Mouse (Mus musculus) limb, embryonic 15.5 days (tissue): Measurements from ENCODE around the gene Adgrl3. TPM values are rescaled to one million over a fixed set of nuclear protein-coding genes. Genes with fewer than 3 reads are reported as not detected.

Experiments
- ATAC-seq: fragments of 200-750 bp; cut with Nextera tagmentation; 2 replicates; pipeline ENCODE4 v1.8.0; 2017; ENCODE audit warnings: low read depth, moderate TSS enrichment; ENCODE audit not compliant: insufficient number of reproducible peaks, low FRiP score, low TSS enrichment
- H3K27ac ChIP-seq: fragments of 300-500 bp; sonication (generic); 2 replicates; pipeline ENCODE4 v1.5.1; 2015; ENCODE audit warnings: moderate library complexity, mild to moderate bottlenecking, inconsistent platforms
- H3K27me3 ChIP-seq: fragments of 300-500 bp; sonication (generic); 2 replicates; pipeline ENCODE4 v1.6.1; 2015; ENCODE audit warnings: inconsistent platforms
- H3K36me3 ChIP-seq: fragments of 300-500 bp; sonication (generic); 2 replicates; pipeline ENCODE4 v1.6.1; 2015; ENCODE audit warnings: inconsistent platforms
- H3K4me1 ChIP-seq: fragments of 300-500 bp; sonication (generic); 2 replicates; pipeline ENCODE4 v1.6.1; 2015; ENCODE audit warnings: inconsistent platforms
- H3K4me2 ChIP-seq: fragments of 300-500 bp; sonication (generic); 2 replicates; pipeline ENCODE4 v1.6.1; 2015; ENCODE audit warnings: mild to moderate bottlenecking, inconsistent platforms
- H3K4me3 ChIP-seq: fragments of 300-500 bp; sonication (generic); 2 replicates; pipeline ENCODE4 v1.5.1; 2015; ENCODE audit warnings: mild to moderate bottlenecking, inconsistent platforms
- H3K9ac ChIP-seq: fragments of 300-500 bp; sonication (generic); 2 replicates; pipeline ENCODE4 v1.6.1; 2015; ENCODE audit warnings: inconsistent platforms
- H3K9me3 ChIP-seq: fragments of 300-500 bp; sonication (generic); 2 replicates; pipeline ENCODE4 v1.6.1; 2016; ENCODE audit warnings: inconsistent platforms
- WGBS: fragments of 180-500 bp; shearing (Covaris S2); methylation state at CpG from one replicate; pipeline ENCODE4 v1.1.7; 2015; 5-methylcytosine and 5-hydroxymethylcytosine counted together
- polyA plus RNA-seq: library from polyadenylated mRNA; unstranded; fragments of >200 nt; fragmentation: Nextera tagmentation; extraction: Ambion mirVana; gene quantifications from 2 replicates; pipeline ENCODE4 v1.2.1, GENCODE M21; 2015

The Adgrl3 gene
- polyA plus RNA-seq, 1 experiment from 2014 or later: 32.4 TPM

DNA sequence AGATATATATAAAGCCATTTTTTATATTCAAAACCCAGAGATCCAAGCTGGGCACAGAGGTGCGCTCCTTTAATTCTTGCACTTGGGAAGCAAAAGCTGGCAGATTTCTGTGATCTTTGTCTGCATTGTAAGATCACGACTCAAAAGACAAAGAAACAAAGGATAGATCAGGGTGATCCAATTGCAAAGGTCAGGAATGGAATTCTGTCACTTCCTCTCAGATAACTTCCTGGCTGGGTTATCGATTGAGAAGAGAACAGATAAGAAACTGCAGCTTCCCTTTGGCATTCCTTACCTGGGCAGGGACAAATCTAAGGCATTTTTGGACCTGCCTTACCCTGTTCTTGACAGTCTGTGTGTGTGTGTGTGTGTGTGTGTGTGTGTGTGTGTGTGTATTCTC lies 571.5 kb downstream of the Adgrl3 start:
- WGBS: 52% methylated on average over 3 of the region's 3 CpGs
- Histone ChIP-seq H3K4me1 (0 out of 2 replicates have a peak, but pooled peaks cover 4% of the 10 kb centered on the region), H3K36me3 (no peaks in the 10 kb centered on the region), H3K27me3 (no peaks in the 10 kb centered on the region), H3K4me3 (no peak overlapping the region), H3K9ac (no peak overlapping the region), H3K4me2 (no peak overlapping the region), H3K9me3 (no peaks in the 10 kb centered on the region), H3K27ac (no peak overlapping the region)
- ATAC-seq: no peak

DNA sequence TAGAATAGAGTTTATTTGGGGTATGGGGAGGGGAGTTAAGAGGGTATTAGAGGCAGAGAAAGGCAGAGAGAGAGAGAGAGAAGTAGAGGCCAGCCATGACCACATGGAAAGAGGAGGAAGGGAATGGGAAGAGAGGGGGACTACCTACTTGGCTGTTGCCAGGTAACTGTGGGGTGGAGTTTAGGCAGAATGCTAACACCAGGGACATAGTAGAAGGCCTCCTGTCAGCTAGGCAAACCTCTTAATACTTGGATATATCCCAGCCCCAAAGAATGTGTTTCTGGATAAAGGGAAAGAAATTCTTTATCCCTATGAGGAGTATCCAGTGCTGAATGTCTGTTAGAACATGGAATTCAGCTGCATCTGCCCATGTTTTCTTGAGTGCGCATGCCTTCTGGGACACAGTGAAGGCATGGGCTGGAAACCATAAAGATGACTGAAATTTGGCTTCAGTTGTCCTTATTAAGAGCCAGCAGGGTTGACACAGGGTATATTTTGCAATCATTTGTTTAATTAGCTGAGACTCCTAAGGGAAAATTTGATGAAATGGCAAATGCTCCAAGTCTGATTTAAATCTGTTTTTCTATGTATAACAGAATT lies 573.6 kb downstream of the Adgrl3 start:
- Histone ChIP-seq H3K4me1 (0 out of 2 replicates have a peak, but pooled peaks cover 4% of the 10 kb centered on the region), H3K4me3 (no peak overlapping the region), H3K36me3 (no peaks in the 10 kb centered on the region), H3K9me3 (no peaks in the 10 kb centered on the region), H3K27me3 (no peaks in the 10 kb centered on the region), H3K27ac (no peak overlapping the region), H3K4me2 (no peak overlapping the region), H3K9ac (no peak overlapping the region)
- 86% methylated on average over 1 of the region's 1 CpGs for WGBS
- ATAC-seq: no peak

DNA sequence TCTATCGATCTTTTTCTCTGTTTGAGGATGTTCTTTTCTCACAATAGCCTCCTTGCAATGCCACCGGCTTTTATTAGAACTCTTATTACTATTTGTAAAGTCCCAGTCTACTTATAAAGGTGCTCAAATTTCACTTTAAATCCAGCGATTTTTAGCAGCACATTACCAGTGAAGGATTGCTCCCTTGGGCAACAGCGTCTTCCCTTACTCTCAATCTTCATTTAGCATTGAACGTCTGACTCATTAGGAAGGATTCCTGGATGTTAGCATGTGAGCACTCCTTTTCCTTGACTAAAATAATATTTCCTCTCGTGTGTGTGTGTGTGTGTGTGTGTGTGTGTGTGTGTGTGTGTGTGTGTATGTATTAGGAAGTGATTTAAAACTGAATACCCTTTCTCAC lies 578.1 kb downstream of the Adgrl3 start:
- H3K4me3 ChIP-seq: no peak overlapping the region
- H3K4me1 ChIP-seq: no peaks in the 10 kb centered on the region
- no peak for ATAC-seq
- no peaks in the 10 kb centered on the region for H3K27me3 ChIP-seq
- H3K9me3 ChIP-seq: no peaks in the 10 kb centered on the region
- no peak overlapping the region for H3K4me2 ChIP-seq
- no peak overlapping the region for H3K9ac ChIP-seq
- no peak overlapping the region for H3K27ac ChIP-seq
- H3K36me3 ChIP-seq: no peaks in the 10 kb centered on the region
- WGBS: 18% methylated on average over 6 of the region's 6 CpGs

DNA sequence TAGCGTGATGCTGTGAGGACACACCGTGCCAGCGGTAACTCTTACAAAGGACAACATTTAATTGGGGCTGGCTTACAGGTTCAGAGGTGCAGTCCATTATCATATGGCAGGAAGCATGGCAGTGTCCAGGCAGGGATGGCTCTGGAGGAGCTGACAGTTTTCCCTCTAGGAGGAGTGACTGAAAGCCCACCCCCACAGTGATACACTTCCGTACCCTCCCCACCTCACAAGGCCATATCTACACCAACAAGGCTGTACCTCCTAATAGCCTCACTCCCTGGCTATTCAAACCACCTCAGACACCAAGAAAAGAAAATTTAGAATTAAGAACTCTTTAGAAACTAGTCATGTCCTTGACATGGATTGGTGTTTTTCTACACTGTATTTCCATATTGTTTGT lies 583.0 kb downstream of the Adgrl3 start:
- Histone ChIP-seq H3K36me3 (no peaks in the 10 kb centered on the region), H3K9ac (no peak overlapping the region), H3K4me3 (no peak overlapping the region), H3K9me3 (no peaks in the 10 kb centered on the region), H3K27me3 (no peaks in the 10 kb centered on the region), H3K4me2 (no peak overlapping the region), H3K4me1 (no peaks in the 10 kb centered on the region), H3K27ac (no peak overlapping the region)
- 91% methylated on average over 4 of the region's 4 CpGs for WGBS
- ATAC-seq: no peak

DNA sequence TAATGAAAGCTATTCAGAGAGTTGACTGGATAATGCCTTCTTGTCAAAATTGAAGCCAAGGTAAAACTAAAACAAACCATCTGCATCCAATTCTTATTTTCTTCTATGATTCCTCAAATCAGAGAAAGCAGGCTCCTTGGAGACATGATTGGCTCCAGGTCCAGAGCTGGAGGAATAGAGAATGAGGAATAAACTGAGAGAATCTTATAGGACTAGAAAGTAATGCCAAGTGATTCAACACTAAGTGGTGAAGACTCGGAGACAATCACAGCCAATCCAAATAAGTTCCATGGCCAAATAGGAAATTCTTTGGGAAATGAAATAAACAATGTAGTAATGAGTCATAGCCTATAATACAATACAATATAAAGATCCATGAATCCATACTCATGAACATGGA lies 585.7 kb downstream of the Adgrl3 start:
- Histone ChIP-seq H3K4me2 (no peak overlapping the region), H3K9ac (no peak overlapping the region), H3K36me3 (no peaks in the 10 kb centered on the region), H3K9me3 (no peaks in the 10 kb centered on the region), H3K4me3 (no peak overlapping the region), H3K27ac (no peak overlapping the region), H3K27me3 (no peaks in the 10 kb centered on the region), H3K4me1 (peaks cover 3% of the 10 kb centered on the region; the same call in 1 of the 2 replicates)
- no peak for ATAC-seq
- 61% methylated on average over 1 of the region's 1 CpGs for WGBS

DNA sequence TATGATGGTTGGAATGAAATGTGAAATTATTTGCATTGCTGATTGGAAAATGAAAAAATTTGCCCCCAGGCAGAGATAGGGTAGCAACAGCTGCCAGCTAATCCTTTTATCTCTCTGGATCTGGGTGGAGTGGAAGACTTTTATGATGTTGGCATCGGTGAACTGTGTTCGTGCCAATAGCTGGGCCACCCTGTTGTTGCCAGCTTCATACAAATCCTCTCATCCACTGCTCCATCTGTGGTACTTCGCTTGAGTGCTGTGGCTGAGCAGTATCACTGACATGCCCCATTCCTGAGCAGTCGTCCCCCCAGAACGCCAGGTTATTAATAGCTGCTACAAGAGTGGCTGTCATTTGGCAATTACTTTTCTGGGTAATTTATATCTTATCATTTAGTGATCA lies 590.3 kb downstream of the Adgrl3 start:
- no peak overlapping the region for H3K9ac ChIP-seq
- H3K27ac ChIP-seq: no peak overlapping the region
- peaks cover 8% of the 10 kb centered on the region; the same call in 1 of the 2 replicates for H3K4me1 ChIP-seq
- H3K4me2 ChIP-seq: no peak overlapping the region
- no peaks in the 10 kb centered on the region for H3K36me3 ChIP-seq
- H3K4me3 ChIP-seq: no peak overlapping the region
- H3K27me3 ChIP-seq: no peaks in the 10 kb centered on the region
- 59% methylated on average over 5 of the region's 5 CpGs for WGBS
- no peaks in the 10 kb centered on the region for H3K9me3 ChIP-seq
- no peak for ATAC-seq

DNA sequence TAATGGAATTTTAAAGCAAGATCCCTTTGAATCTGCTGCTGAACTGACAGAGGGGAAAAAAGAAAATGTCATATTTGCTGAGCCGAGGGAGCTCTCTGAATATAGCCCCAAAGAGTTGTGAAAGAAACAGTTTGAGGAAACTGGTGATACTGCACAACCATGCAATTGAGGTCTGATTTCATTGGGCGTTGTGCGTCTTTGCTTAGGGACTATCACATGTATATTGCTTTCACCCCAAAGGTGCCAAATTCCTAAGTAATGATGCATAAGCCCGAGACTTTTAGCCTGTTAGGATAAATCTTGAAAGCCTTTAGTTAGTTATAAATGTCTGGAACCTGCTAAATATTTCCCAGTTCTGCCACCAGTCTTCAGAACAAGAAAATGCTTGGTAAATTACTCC lies 594.7 kb downstream of the Adgrl3 start:
- H3K4me2 ChIP-seq: no peak overlapping the region
- WGBS: 24% methylated on average over 4 of the region's 4 CpGs
- H3K27ac ChIP-seq: peak overlapping the region; percentile 29; the same call in 1 of the 2 replicates

DNA sequence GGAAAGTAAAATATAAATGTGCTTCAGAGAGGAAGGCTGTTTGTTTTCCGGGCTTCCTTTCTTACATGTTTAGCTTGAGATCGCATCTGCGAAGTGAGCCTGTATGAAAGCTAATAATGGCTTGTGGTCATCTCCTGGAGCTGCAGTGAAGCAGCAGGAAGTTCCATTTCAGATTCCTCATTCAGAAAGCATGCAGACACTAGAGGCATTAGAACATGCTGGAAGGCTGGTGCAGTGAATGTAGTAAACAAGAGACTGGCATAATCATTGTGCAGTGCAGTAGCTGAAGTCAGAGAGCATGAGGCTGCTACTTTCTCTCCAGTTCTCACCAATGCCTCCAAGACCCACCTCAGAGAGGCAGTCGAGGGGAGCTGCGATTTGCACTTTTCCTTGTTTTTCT lies 601.2 kb downstream of the Adgrl3 start:
- Histone ChIP-seq H3K36me3 (no peaks in the 10 kb centered on the region), H3K4me2 (no peak overlapping the region), H3K27ac (no peak overlapping the region), H3K4me3 (no peak overlapping the region), H3K9me3 (no peaks in the 10 kb centered on the region), H3K4me1 (no peaks in the 10 kb centered on the region), H3K9ac (no peak overlapping the region), H3K27me3 (no peaks in the 10 kb centered on the region)
- ATAC-seq: no peak
- 80% methylated on average over 5 of the region's 5 CpGs for WGBS

More for the DNA sequence above, 594.7 kb downstream of the Adgrl3 start:
- Histone ChIP-seq H3K4me1 (peaks cover 8% of the 10 kb centered on the region; the same call in 1 of the 2 replicates), H3K36me3 (no peaks in the 10 kb centered on the region), H3K9ac (no peak overlapping the region), H3K9me3 (no peaks in the 10 kb centered on the region), H3K4me3 (no peak overlapping the region), H3K27me3 (no peaks in the 10 kb centered on the region)
- no peak for ATAC-seq

DNA sequence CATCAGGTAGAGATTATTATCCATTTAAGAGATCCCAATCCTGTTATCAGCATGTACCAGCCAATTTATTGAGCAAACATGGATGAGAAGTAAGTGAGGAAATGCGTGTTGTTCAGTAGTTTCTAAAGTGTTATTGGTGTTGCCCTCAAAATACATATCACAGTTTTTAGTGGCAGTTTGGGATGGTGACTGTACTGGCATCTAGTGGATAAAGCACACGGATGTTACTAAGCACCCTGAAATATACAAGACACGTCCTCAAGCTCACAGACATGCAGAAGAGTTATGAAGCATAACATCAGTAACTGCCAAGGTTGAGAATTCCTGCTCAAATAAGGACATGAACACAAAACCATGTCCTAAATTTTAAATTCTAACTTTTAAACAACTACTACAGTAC lies 601.8 kb downstream of the Adgrl3 start:
- Histone ChIP-seq H3K27me3 (no peaks in the 10 kb centered on the region), H3K9me3 (no peaks in the 10 kb centered on the region), H3K4me1 (no peaks in the 10 kb centered on the region), H3K4me2 (no peak overlapping the region), H3K27ac (no peak overlapping the region), H3K4me3 (no peak overlapping the region), H3K36me3 (no peaks in the 10 kb centered on the region), H3K9ac (no peak overlapping the region)
- WGBS: 75% methylated on average over 3 of the region's 3 CpGs
- no peak for ATAC-seq

DNA sequence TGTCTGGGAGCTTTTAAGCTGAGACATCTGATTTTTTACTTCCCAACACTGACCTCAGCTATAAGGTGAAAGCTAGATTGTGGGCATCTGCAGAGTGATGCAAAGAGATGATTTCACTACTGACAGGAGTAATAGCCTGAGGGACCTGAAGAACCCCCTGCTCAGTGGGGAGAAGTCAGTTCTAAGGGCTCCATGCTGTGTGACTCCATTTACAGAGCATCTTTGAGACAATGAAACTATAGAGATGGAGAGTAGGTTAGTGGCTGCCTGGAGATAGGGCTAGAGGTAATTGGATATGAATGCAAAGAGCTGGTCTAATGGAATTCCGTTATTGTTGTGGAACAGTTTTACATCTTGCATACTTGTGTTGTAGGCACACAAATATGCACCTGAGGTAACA lies 603.9 kb downstream of the Adgrl3 start:
- no peaks in the 10 kb centered on the region for H3K9me3 ChIP-seq
- ATAC-seq: no peak
- 65% methylated on average over 1 of the region's 1 CpGs for WGBS
- H3K36me3 ChIP-seq: no peaks in the 10 kb centered on the region
- no peak overlapping the region for H3K4me3 ChIP-seq
- no peaks in the 10 kb centered on the region for H3K4me1 ChIP-seq
- no peak overlapping the region for H3K4me2 ChIP-seq
- no peak overlapping the region for H3K27ac ChIP-seq
- no peak overlapping the region for H3K9ac ChIP-seq
- H3K27me3 ChIP-seq: no peaks in the 10 kb centered on the region

DNA sequence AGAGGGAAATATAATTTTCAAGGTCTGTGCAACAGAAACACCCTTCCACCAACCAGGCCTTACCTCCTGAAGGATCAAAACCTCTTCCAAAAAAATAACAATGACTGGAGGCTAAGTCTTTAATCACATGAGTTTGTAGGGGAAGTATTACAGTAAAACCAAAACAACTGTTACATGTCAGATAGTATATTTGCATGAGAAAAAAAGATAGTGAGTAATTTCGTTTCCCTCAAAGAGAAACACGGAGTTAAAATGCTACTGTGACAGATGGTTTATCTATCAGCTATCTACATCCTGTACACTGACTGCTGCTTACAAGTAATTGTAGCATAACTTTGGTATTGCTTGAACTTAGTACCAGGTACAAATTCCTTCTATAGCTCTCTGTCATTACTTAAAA lies 616.2 kb downstream of the Adgrl3 start:
- Histone ChIP-seq H3K9ac (no peak overlapping the region), H3K9me3 (no peaks in the 10 kb centered on the region), H3K27me3 (no peaks in the 10 kb centered on the region), H3K36me3 (no peaks in the 10 kb centered on the region), H3K4me1 (no peaks in the 10 kb centered on the region), H3K27ac (no peak overlapping the region), H3K4me2 (no peak overlapping the region), H3K4me3 (no peak overlapping the region)
- 69% methylated on average over 2 of the region's 2 CpGs for WGBS
- ATAC-seq: no peak

DNA sequence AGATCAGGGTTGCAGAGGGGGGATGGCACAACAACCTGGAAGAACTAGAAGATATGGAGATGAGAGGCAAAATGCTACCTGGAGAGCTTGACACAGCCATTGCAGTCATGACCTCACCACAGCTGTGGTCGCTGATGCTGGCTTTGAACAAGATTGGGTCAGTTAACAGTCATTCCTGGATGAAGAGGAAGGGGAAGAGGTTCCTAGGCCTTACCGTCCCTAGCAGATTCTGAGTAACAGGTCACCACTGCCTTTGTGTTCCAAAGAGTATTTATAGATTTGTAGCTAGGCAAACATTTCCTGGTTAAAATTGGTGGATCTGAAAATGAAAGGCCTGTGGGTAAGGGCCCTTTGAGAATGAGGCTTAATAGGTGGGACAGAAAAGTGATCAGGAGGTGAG lies 618.5 kb downstream of the Adgrl3 start:
- no peak overlapping the region for H3K27ac ChIP-seq
- no peak overlapping the region for H3K4me3 ChIP-seq
- 83% methylated on average over 2 of the region's 2 CpGs for WGBS
- no peaks in the 10 kb centered on the region for H3K9me3 ChIP-seq
- no peak overlapping the region for H3K9ac ChIP-seq
- ATAC-seq: no peak
- no peaks in the 10 kb centered on the region for H3K27me3 ChIP-seq
- H3K36me3 ChIP-seq: no peaks in the 10 kb centered on the region
- H3K4me1 ChIP-seq: no peaks in the 10 kb centered on the region
- no peak overlapping the region for H3K4me2 ChIP-seq

DNA sequence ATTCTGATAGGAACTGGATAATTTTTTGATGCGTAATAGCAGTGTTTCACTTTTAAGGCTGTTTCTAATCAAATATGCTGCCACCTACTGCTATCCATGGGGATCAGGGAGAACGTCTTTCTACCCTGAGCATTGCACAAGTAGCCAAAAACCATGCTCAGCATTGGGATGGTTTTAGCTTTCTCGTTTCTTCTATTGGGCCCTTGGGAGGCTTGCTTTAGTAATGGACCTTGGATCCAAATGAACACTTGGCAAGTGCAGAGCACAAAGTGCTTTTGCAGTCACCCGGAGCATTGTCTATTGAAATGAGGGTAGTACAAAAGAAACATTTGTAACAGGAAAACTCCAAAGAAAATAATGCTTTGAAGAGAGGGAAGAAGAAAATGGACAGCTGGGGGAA lies 620.2 kb downstream of the Adgrl3 start:
- Histone ChIP-seq H3K4me1 (no peaks in the 10 kb centered on the region), H3K4me2 (no peak overlapping the region), H3K9ac (no peak overlapping the region), H3K4me3 (no peak overlapping the region), H3K27ac (no peak overlapping the region), H3K27me3 (no peaks in the 10 kb centered on the region), H3K9me3 (no peaks in the 10 kb centered on the region), H3K36me3 (no peaks in the 10 kb centered on the region)
- no peak for ATAC-seq
- WGBS: 52% methylated on average over 4 of the region's 4 CpGs
